Mouse (Mus musculus) embryonic facial prominence, embryonic 12.5 days (tissue): ENCODE results near the gene Hdac7. TPM values are rescaled to one million over a fixed set of nuclear protein-coding genes. Genes with fewer than 3 reads are reported as not detected.

Experiments used
- ATAC-seq: fragments of 200-750 bp; cut with Nextera tagmentation; 2 replicates; pipeline ENCODE4 v1.8.0; 2017; ENCODE audit not compliant: insufficient number of reproducible peaks, insufficient read depth, low FRiP score, low TSS enrichment
- H3K27ac ChIP-seq: fragments of 300-500 bp; sonication (generic); 2 replicates; pipeline ENCODE4 v1.5.1; 2016; ENCODE audit warnings: mild to moderate bottlenecking
- H3K27me3 ChIP-seq: fragments of 300-500 bp; sonication (generic); 2 replicates; pipeline ENCODE4 v1.6.1; 2016; ENCODE audit warnings: mild to moderate bottlenecking, moderate library complexity
- H3K36me3 ChIP-seq: fragments of 300-500 bp; sonication (generic); 2 replicates; pipeline ENCODE4 v1.6.1; 2016; ENCODE audit warnings: mild to moderate bottlenecking
- H3K4me1 ChIP-seq: fragments of 300-500 bp; sonication (generic); 2 replicates; pipeline ENCODE4 v1.6.1; 2016
- H3K4me2 ChIP-seq: fragments of 300-500 bp; sonication (generic); replicated peaks from 2 replicates; pipeline ENCODE4 v1.6.1; 2016; ENCODE audit warnings: mild to moderate bottlenecking, moderate library complexity
- H3K4me3 ChIP-seq: fragments of 300-500 bp; sonication (generic); 2 replicates; pipeline ENCODE4 v1.5.1; 2016; ENCODE audit warnings: mild to moderate bottlenecking
- H3K9ac ChIP-seq: fragments of 300-500 bp; sonication (generic); 2 replicates; pipeline ENCODE4 v1.6.1; 2016; ENCODE audit warnings: mild to moderate bottlenecking, moderate library complexity
- H3K9me3 ChIP-seq: fragments of 300-500 bp; sonication (generic); 2 replicates; pipeline ENCODE4 v1.6.1; 2016; ENCODE audit warnings: mild to moderate bottlenecking, moderate library complexity
- WGBS: fragments of 180-500 bp; shearing (Covaris S2); methylation state at CpG from one replicate; pipeline ENCODE4 v1.1.7; 2016; 5-methylcytosine and 5-hydroxymethylcytosine counted together
- polyA plus RNA-seq: library from polyadenylated mRNA; unstranded; fragments of >200 nt; fragmentation: Nextera tagmentation; extraction: Ambion mirVana; gene quantifications from 2 replicates; pipeline ENCODE4 v1.2.1, GENCODE M21; 2016

Gene Hdac7
- polyA plus RNA-seq, 1 experiment from 2014 or later, result 33.5 TPM

- Histone ChIP-seq H3K27me3 (no peaks in the 10 kb centered on the region), H3K36me3 (no peaks in the 10 kb centered on the region), H3K27ac (peak overlapping the region; percentile 97), H3K4me3 (peak overlapping the region; percentile 74), H3K4me2 (peak overlapping the region; percentile 77), H3K9ac (peak overlapping the region; percentile 97), H3K9me3 (no peaks in the 10 kb centered on the region), H3K4me1 (peaks cover 56% of the 10 kb centered on the region)
- 9% methylated on average over 12 of the region's 12 CpGs for WGBS
- ATAC-seq, result no peak
These were observed 14.0 kb downstream of the Hdac7 start for GRCm38 (mm10) chr15:97830253-97830787.

- Histone ChIP-seq H3K4me2 (peak overlapping the region; percentile 77), H3K4me1 (peaks cover 65% of the 10 kb centered on the region), H3K9ac (0 out of 2 replicates have a peak overlapping the region, but pooled peaks have one; percentile 97), H3K27me3 (no peaks in the 10 kb centered on the region), H3K27ac (peak overlapping the region; percentile 61), H3K36me3 (no peaks in the 10 kb centered on the region), H3K9me3 (no peaks in the 10 kb centered on the region), H3K4me3 (peak overlapping the region; percentile 74; the same call in 1 of the 2 replicates)
- 40% methylated on average over 2 of the region's 2 CpGs for WGBS
- no peak for ATAC-seq
These were observed 14.9 kb downstream of the Hdac7 start for GRCm38 (mm10) chr15:97829432-97829831.

- peak overlapping the region; percentile 61 for H3K27ac ChIP-seq
- H3K4me3 ChIP-seq, result no peak overlapping the region
- no peaks in the 10 kb centered on the region for H3K27me3 ChIP-seq
- peaks cover 5% of the 10 kb centered on the region for H3K36me3 ChIP-seq
- H3K4me2 ChIP-seq, result peak overlapping the region; percentile 77
- H3K9me3 ChIP-seq, result no peaks in the 10 kb centered on the region
- ATAC-seq, result no peak
- H3K9ac ChIP-seq, result no peak overlapping the region
- peaks cover 68% of the 10 kb centered on the region for H3K4me1 ChIP-seq
- WGBS, result 42% methylated on average over 5 of the region's 5 CpGs
These were observed 15.4 kb downstream of the Hdac7 start for GRCm38 (mm10) chr15:97828901-97829338.

GRCm38 (mm10) chr15:97828221-97828842 is 16.0 kb downstream of the Hdac7 start:
- ATAC-seq, result no peak
- Histone ChIP-seq H3K27me3 (no peaks in the 10 kb centered on the region), H3K9me3 (no peaks in the 10 kb centered on the region), H3K4me3 (no peak overlapping the region), H3K9ac (no peak overlapping the region), H3K4me1 (peaks cover 71% of the 10 kb centered on the region), H3K27ac (peak overlapping the region; percentile 61), H3K36me3 (peaks cover 8% of the 10 kb centered on the region), H3K4me2 (peak overlapping the region; percentile 77)
- WGBS, result 40% methylated on average over 6 of the region's 6 CpGs

GRCm38 (mm10) chr15:97827401-97827800 is 16.9 kb downstream of the Hdac7 start:
- H3K4me2 ChIP-seq, result no peak overlapping the region
- no peak for ATAC-seq
- H3K4me1 ChIP-seq, result peaks cover 76% of the 10 kb centered on the region
- H3K9me3 ChIP-seq, result no peaks in the 10 kb centered on the region
- H3K4me3 ChIP-seq, result no peak overlapping the region
- H3K27me3 ChIP-seq, result no peaks in the 10 kb centered on the region
- H3K27ac ChIP-seq, result no peak overlapping the region
- peaks cover 8% of the 10 kb centered on the region for H3K36me3 ChIP-seq
- H3K9ac ChIP-seq, result no peak overlapping the region
- WGBS, result 79% methylated on average over 8 of the region's 8 CpGs

GRCm38 (mm10) chr15:97826588-97827261 is 17.6 kb downstream of the Hdac7 start:
- Histone ChIP-seq H3K27ac (no peak overlapping the region), H3K9ac (no peak overlapping the region), H3K9me3 (no peaks in the 10 kb centered on the region), H3K4me3 (no peak overlapping the region), H3K36me3 (peaks cover 8% of the 10 kb centered on the region), H3K27me3 (no peaks in the 10 kb centered on the region), H3K4me2 (no peak overlapping the region), H3K4me1 (peaks cover 78% of the 10 kb centered on the region)
- ATAC-seq, result no peak
- 60% methylated on average over 5 of the region's 5 CpGs for WGBS

GRCm38 (mm10) chr15:97825941-97826587 is 18.2 kb downstream of the Hdac7 start:
- Histone ChIP-seq H3K27ac (peak overlapping the region; percentile 80; the same call in 1 of the 2 replicates), H3K9me3 (no peaks in the 10 kb centered on the region), H3K9ac (peak overlapping the region; percentile 16; the same call in 1 of the 2 replicates), H3K36me3 (peaks cover 8% of the 10 kb centered on the region), H3K4me1 (peaks cover 84% of the 10 kb centered on the region), H3K4me2 (peak overlapping the region; percentile 48), H3K4me3 (no peak overlapping the region), H3K27me3 (no peaks in the 10 kb centered on the region)
- 47% methylated on average over 12 of the region's 12 CpGs for WGBS
- no peak for ATAC-seq

- no peaks in the 10 kb centered on the region for H3K27me3 ChIP-seq
- peak overlapping the region; percentile 48 for H3K4me2 ChIP-seq
- peak overlapping the region; percentile 19 for H3K4me3 ChIP-seq
- peaks cover 13% of the 10 kb centered on the region for H3K36me3 ChIP-seq
- peak overlapping the region; percentile 16 for H3K9ac ChIP-seq
- peaks cover 86% of the 10 kb centered on the region for H3K4me1 ChIP-seq
- peak overlapping the region; percentile 80 for H3K27ac ChIP-seq
- 7% methylated on average over 29 of the region's 29 CpGs for WGBS
- peak; percentile 11; the same call in 1 of the 2 replicates for ATAC-seq
- H3K9me3 ChIP-seq, result no peaks in the 10 kb centered on the region
These were observed 19.0 kb downstream of the Hdac7 start for GRCm38 (mm10) chr15:97825071-97825940.

GRCm38 (mm10) chr15:97824042-97824441 is 20.3 kb downstream of the Hdac7 start:
- peaks cover 73% of the 10 kb centered on the region for H3K4me1 ChIP-seq

GRCm38 (mm10) chr15:97823479-97823878 is 20.8 kb downstream of the Hdac7 start:
- peaks cover 15% of the 10 kb centered on the region for H3K36me3 ChIP-seq
- no peak overlapping the region for H3K27ac ChIP-seq
- no peak overlapping the region for H3K4me3 ChIP-seq
- H3K9me3 ChIP-seq, result no peaks in the 10 kb centered on the region
- ATAC-seq, result no peak
- WGBS, result 87% methylated on average over 12 of the region's 12 CpGs
- no peak overlapping the region for H3K9ac ChIP-seq
- no peaks in the 10 kb centered on the region for H3K27me3 ChIP-seq
- H3K4me1 ChIP-seq, result peaks cover 68% of the 10 kb centered on the region
- no peak overlapping the region for H3K4me2 ChIP-seq

More at GRCm38 (mm10) chr15:97824042-97824441, 20.3 kb downstream of the Hdac7 start:
- ATAC-seq, result no peak
- Histone ChIP-seq H3K9me3 (no peaks in the 10 kb centered on the region), H3K36me3 (peaks cover 15% of the 10 kb centered on the region), H3K4me3 (no peak overlapping the region), H3K27me3 (no peaks in the 10 kb centered on the region), H3K27ac (0 out of 2 replicates have a peak overlapping the region, but pooled peaks have one; percentile 30), H3K4me2 (no peak overlapping the region), H3K9ac (no peak overlapping the region)
- WGBS, result 83% methylated on average over 6 of the region's 6 CpGs
